Mouse (Mus musculus): ENCODE measurements around the gene Cnnm3. TPM values are rescaled to one million over a fixed set of nuclear protein-coding genes. Genes with fewer than 3 reads are reported as not detected.

Cnnm3 gene
- total RNA-seq, 1 experiment: 28.6 TPM

DNA sequence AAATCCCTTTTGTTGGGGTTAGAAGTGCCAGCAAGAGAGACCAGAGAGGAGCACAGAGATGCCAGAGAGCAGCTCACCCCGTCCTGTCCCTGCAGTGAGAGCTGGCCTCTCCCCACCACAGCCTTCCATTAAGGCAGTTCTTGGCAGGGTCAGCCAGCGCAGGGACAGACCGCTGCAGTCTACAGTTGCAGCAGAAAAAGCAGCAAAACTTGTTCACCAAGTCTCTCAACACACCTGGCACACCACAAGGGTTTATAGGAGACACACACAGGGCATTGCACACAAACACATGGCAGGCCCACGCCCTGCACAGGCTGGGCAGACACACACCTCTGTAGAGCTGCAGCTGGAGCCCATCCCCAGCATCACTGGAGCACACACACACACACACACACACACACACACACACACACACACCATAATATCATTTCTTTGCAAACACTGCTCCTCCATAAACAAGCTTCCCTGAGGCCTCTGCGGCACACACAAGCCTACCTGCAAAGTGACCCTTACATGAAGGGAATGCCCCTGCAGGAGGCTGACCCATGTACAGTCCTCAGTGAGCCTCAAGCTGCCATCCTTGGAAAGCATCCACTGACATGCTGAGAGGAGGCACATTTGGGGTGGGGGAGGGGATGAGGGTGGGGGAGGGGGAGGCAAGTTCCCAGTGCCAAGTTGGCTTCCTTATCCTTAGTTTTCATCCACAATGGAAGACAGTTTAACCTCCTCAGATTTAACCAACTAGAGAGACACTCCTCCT, 62.7 kb downstream of the Cnnm3 start:
- Histone ChIP-seq H3K9me3 (ENCODE audit: control insufficient read depth, insufficient read depth, low read depth, low read length) (no peaks in the 10 kb centered on the region), H3K4me1 (ENCODE audit: control insufficient read depth in 2 of 2, insufficient read depth in 2 of 2, low read length in 2 of 2, poor library complexity in 1 of 2) (peaks cover 9 to 44% of the 10 kb centered on the region in 2 experiments; a peak in 3 of 4 replicates), H3K27ac (ENCODE audit: insufficient read depth, low read depth, low read length, poor library complexity, severe bottlenecking) (no peak overlapping the region), H3K9ac (ENCODE audit: insufficient read depth, low read depth, low read length, poor library complexity, severe bottlenecking) (no peak overlapping the region), H3K36me3 (ENCODE audit: control insufficient read depth, insufficient read depth, low read length, poor library complexity, severe bottlenecking) (no peaks in the 10 kb centered on the region), H3K4me3 (ENCODE audit: insufficient read depth in 1 of 2, low read depth in 1 of 2, low read length in 2 of 2, poor library complexity in 1 of 2, severe bottlenecking in 1 of 2) (no peak overlapping the region)
- DNase-seq (ENCODE audit: low read depth, low spot score): no peak
- in situ Hi-C loops (cut with MboI; ENCODE audit: low sequenced_read_pairs in 2 of 2, unreplicated experiment in 2 of 2): no loop called here
- TF ChIP-seq ZC3H11A (IDR thresholded peaks at IDR 0.05; ENCODE audit: borderline replicate concordance, low read depth, low read length): no peak
- TF ChIP-seq HCFC1 (IDR thresholded peaks at IDR 0.05; ENCODE audit: borderline replicate concordance, insufficient read depth, low read length): no peak
- TF ChIP-seq CHD2 (IDR thresholded peaks at IDR 0.05; ENCODE audit: low read depth, low read length): no peak
- TF ChIP-seq MAFK (IDR thresholded peaks at IDR 0.05; ENCODE audit: insufficient read depth, low read depth, low read length): no peak
- no peak for TF ChIP-seq ZNF384 (IDR thresholded peaks at IDR 0.05; ENCODE audit: low read depth, low read length)

DNA sequence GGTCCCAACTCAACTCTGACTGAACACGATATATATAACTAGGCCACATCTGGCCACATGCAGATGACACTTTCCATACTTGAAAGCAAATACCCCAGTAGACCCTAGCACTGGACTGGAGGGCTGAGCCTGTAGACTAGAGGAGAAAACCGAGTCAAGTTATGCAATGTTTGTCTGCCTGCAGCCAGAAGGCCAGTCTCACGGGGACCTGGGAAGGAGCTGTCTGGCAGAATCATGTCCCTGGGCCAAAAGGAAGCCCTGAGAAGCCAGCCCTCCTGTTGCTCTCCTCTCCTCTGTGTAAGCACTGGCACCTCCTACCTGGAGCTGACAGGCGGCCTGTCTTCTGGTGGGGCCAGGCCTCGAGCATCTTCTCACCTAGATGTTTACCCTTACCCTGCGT, 63.7 kb downstream of the Cnnm3 start:
- DNase-seq (ENCODE audit: low read depth, low spot score): no peak
- Histone ChIP-seq H3K27ac (ENCODE audit: insufficient read depth, low read depth, low read length, poor library complexity, severe bottlenecking) (no peak overlapping the region), H3K9ac (ENCODE audit: insufficient read depth, low read depth, low read length, poor library complexity, severe bottlenecking) (no peak overlapping the region), H3K4me3 (ENCODE audit: insufficient read depth in 1 of 2, low read depth in 1 of 2, low read length in 2 of 2, poor library complexity in 1 of 2, severe bottlenecking in 1 of 2) (no peak overlapping the region), H3K4me1 (ENCODE audit: control insufficient read depth in 2 of 2, insufficient read depth in 2 of 2, low read length in 2 of 2, poor library complexity in 1 of 2) (peaks cover 9 to 45% of the 10 kb centered on the region in 2 experiments), H3K36me3 (ENCODE audit: control insufficient read depth, insufficient read depth, low read length, poor library complexity, severe bottlenecking) (no peaks in the 10 kb centered on the region), H3K9me3 (ENCODE audit: control insufficient read depth, insufficient read depth, low read depth, low read length) (no peaks in the 10 kb centered on the region)
- in situ Hi-C loops (cut with MboI; ENCODE audit: low sequenced_read_pairs in 2 of 2, unreplicated experiment in 2 of 2): no loop called here
- TF ChIP-seq ZC3H11A (IDR thresholded peaks at IDR 0.05; ENCODE audit: borderline replicate concordance, low read depth, low read length) (no peak), HCFC1 (IDR thresholded peaks at IDR 0.05; ENCODE audit: borderline replicate concordance, insufficient read depth, low read length) (no peak), MAFK (IDR thresholded peaks at IDR 0.05; ENCODE audit: insufficient read depth, low read depth, low read length) (no peak), ZNF384 (IDR thresholded peaks at IDR 0.05; ENCODE audit: low read depth, low read length) (no peak), CHD2 (IDR thresholded peaks at IDR 0.05; ENCODE audit: low read depth, low read length) (no peak)

GRCm38 (mm10) chr1:36576991-36577675, 65.5 kb downstream of the Cnnm3 start:
- no peak for TF ChIP-seq ZNF384 (IDR thresholded peaks at IDR 0.05; ENCODE audit: low read depth, low read length)
- peaks cover 11 to 48% of the 10 kb centered on the region in 2 experiments for H3K4me1 ChIP-seq (ENCODE audit: control insufficient read depth in 2 of 2, insufficient read depth in 2 of 2, low read length in 2 of 2, poor library complexity in 1 of 2)
- DNase-seq (ENCODE audit: low read depth, low spot score): no peak
- no peaks in the 10 kb centered on the region for H3K9me3 ChIP-seq (ENCODE audit: control insufficient read depth, insufficient read depth, low read depth, low read length)
- no peak overlapping the region for H3K4me3 ChIP-seq (ENCODE audit: insufficient read depth in 1 of 2, low read depth in 1 of 2, low read length in 2 of 2, poor library complexity in 1 of 2, severe bottlenecking in 1 of 2)
- H3K36me3 ChIP-seq (ENCODE audit: control insufficient read depth, insufficient read depth, low read length, poor library complexity, severe bottlenecking): no peaks in the 10 kb centered on the region
- H3K27ac ChIP-seq (ENCODE audit: insufficient read depth, low read depth, low read length, poor library complexity, severe bottlenecking): 0 out of 2 replicates have a peak overlapping the region, but pooled peaks have one; percentile 10
- in situ Hi-C loops (cut with MboI; ENCODE audit: low sequenced_read_pairs in 2 of 2, unreplicated experiment in 2 of 2): no loop called here
- H3K9ac ChIP-seq (ENCODE audit: insufficient read depth, low read depth, low read length, poor library complexity, severe bottlenecking): no peak overlapping the region

Other genes with a start within 250 kb of the Cnnm3 start
- 0.18 and 0.26 TPM in 2 replicates for gene Neurl3, start 237.2 kb upstream of the Cnnm3 start, total RNA-seq (2012; rRNA removed)
- 5.2 and 7.9 TPM in 2 replicates for gene Arid5a, start 204.1 kb upstream of the Cnnm3 start, total RNA-seq (2012; rRNA removed)
- gene Kansl3, start 142.7 kb upstream of the Cnnm3 start, total RNA-seq (2012; rRNA removed): 27.0 and 31.8 TPM in 2 replicates
- gene Fer1l5, start 139.6 kb upstream of the Cnnm3 start, total RNA-seq (2012; rRNA removed): 0.13 and 0.21 TPM in 2 replicates
- gene Lman2l, start 66.6 kb upstream of the Cnnm3 start, total RNA-seq (2012; rRNA removed): 10.9 and 13.0 TPM in 2 replicates
- gene Cnnm4, start 40.2 kb upstream of the Cnnm3 start, total RNA-seq (2012; rRNA removed): 10.7 and 17.9 TPM in 2 replicates
- gene Ankrd23, start 25.0 kb downstream of the Cnnm3 start, total RNA-seq (2012; rRNA removed): 5.0 and 5.5 TPM in 2 replicates
- gene Gm42417, start 27.6 kb downstream of the Cnnm3 start, total RNA-seq (2012; rRNA removed): 0.21 TPM in 1 of 2 replicates, not detected in the other
- 11.3 and 15.7 TPM in 2 replicates for gene Ankrd39, start 35.6 kb downstream of the Cnnm3 start, total RNA-seq (2012; rRNA removed)
- 9.8 and 10.0 TPM in 2 replicates for gene Sema4c, start 46.5 kb downstream of the Cnnm3 start, total RNA-seq (2012; rRNA removed)
- gene Fam178b, start 171.3 kb downstream of the Cnnm3 start, total RNA-seq (2012; rRNA removed): 8.0 and 11.2 TPM in 2 replicates
- gene Cox5b, start 179.6 kb downstream of the Cnnm3 start, total RNA-seq (2012; rRNA removed): 598 and 769 TPM in 2 replicates
- gene 4933424G06Rik, start 198.3 kb downstream of the Cnnm3 start, total RNA-seq (2012; rRNA removed): not detected in 2 replicates
- 115 and 129 TPM in 2 replicates for gene Actr1b, start 202.6 kb downstream of the Cnnm3 start, total RNA-seq (2012; rRNA removed)
- 2.5 and 5.0 TPM in 2 replicates for gene Zap70, start 249.9 kb downstream of the Cnnm3 start, total RNA-seq (2012; rRNA removed)